Mouse (Mus musculus): Measurements from ENCODE around the gene Chd9. TPM values are rescaled to one million over a fixed set of nuclear protein-coding genes. Genes with fewer than 3 reads are reported as not detected.

Gene Chd9
- 46.9 TPM for polyA plus RNA-seq (2014; fragmentation: Illumina TruSeq; extraction: RNeasy Lipid Tissue Mini Kit (QIAGEN cat#74804); ENCODE audit: low read depth, low replicate concordance)

DNA sequence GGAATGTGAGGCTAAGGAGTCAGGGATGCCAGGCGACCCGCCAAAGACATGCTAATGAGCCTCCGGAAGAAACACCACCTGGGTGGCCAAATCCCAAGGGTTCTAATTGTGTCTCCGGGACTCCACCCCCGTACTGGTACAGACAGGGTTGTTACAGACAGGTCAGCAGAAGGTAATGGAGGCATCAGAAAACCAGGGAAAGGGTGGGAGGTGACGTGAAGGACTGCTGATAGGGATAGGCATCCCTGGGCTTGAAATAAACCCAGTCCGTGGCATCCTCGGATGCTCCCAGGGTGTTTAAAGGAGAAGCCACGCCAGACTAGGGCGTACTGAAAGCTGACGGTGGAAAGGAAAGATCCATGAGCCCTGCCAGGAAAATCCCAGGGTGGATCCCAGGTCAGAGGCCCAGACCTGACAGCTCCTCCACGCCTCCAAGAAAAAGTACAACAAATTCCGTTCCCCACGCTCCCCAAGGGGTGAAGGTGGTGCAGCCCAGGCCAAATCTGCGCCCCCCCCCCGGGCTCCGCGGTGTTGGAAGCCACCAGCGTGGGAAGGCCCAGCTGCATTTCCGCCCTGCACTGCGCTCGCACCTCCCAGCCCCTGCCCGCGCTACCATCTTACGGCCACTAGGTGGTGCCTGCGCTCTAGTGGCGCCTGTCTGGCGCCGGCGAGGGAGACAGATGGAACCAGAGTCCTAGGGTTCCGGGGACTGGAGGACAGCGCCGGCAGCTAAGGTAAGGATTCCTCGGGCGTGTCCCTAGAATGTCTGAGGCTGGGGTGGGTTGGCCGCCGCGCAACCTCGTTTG lies at the start of gene Chd9:
Gene Chd9, plus strand, starts transcription at position 172 of the 806 bp plus-strand sequence.

DNA sequence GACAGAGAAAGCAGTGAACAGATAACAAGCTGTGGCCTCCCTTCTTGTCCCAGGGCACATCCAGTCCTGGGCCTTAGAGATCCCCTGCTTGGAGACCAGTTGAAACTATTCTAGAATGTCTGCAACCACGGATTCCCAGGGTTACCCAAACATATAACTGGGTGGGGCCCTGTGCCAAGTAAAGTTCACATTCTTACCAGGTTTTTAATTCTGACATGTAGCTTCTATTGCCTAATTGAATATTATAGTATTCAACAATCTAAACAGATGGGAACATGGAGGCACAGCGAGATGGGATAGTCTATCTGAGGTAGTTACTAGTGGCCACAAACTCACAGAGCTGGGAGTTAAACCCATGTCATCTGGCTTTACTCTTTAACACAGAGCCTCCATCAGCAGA lies 10.9 kb upstream of the Chd9 start, which contains the start of gene Gm19935:
Gene Gm19935, minus strand, starts transcription at position 101 of the 400 bp plus-strand sequence.

GRCm38 (mm10) chr8:91069834-91070233 lies 241.7 kb downstream of the Chd9 start, which contains the start of gene Rbl2:
Rbl2 (plus strand) TSS chr8:91070057.

Other genes with a start within 250 kb of the Chd9 start
- 13.2 TPM for gene Gm19935, start 11.0 kb upstream of the Chd9 start, polyA plus RNA-seq (2014; fragmentation: Illumina TruSeq; extraction: RNeasy Lipid Tissue Mini Kit (QIAGEN cat#74804); ENCODE audit: low read depth, low replicate concordance)
- 164 TPM for gene Rbl2, start 241.7 kb downstream of the Chd9 start, polyA plus RNA-seq (2014; fragmentation: Illumina TruSeq; extraction: RNeasy Lipid Tissue Mini Kit (QIAGEN cat#74804); ENCODE audit: low read depth, low replicate concordance)

All from testis, adult 10 weeks (tissue).